Mouse (Mus musculus) hindbrain, embryonic 15.5 days (tissue): ENCODE results near the gene Capn15. TPM values are rescaled to one million over a fixed set of nuclear protein-coding genes. Genes with fewer than 3 reads are reported as not detected.

Experiments
- ATAC-seq: fragments of 200-750 bp; cut with Nextera tagmentation; 2 replicates; pipeline ENCODE4 v1.8.0; 2017; ENCODE audit warnings: low read depth, moderate number of reproducible peaks, moderate TSS enrichment; ENCODE audit not compliant: low FRiP score
- H3K27ac ChIP-seq: fragments of 300-500 bp; sonication (generic); replicated peaks from 2 replicates; pipeline ENCODE4 v1.5.1; 2015; ENCODE audit warnings: mild to moderate bottlenecking, inconsistent platforms
- H3K27me3 ChIP-seq: fragments of 300-500 bp; sonication (generic); 2 replicates; pipeline ENCODE4 v1.6.1; 2015; ENCODE audit warnings: control low read depth, inconsistent platforms
- H3K36me3 ChIP-seq: fragments of 300-500 bp; sonication (generic); 2 replicates; pipeline ENCODE4 v1.6.1; 2015; ENCODE audit warnings: control low read depth, inconsistent platforms
- H3K4me1 ChIP-seq: fragments of 300-500 bp; sonication (generic); replicated peaks from 2 replicates; pipeline ENCODE4 v1.6.1; 2015; ENCODE audit warnings: control low read depth, inconsistent platforms
- H3K4me2 ChIP-seq: fragments of 300-500 bp; sonication (generic); 2 replicates; pipeline ENCODE4 v1.6.1; 2015; ENCODE audit warnings: moderate library complexity, mild to moderate bottlenecking, inconsistent platforms
- H3K4me3 ChIP-seq: fragments of 300-500 bp; sonication (generic); 2 replicates; pipeline ENCODE4 v1.5.1; 2015; ENCODE audit warnings: mild to moderate bottlenecking, inconsistent platforms
- H3K9ac ChIP-seq: fragments of 300-500 bp; sonication (generic); 2 replicates; pipeline ENCODE4 v1.6.1; 2015; ENCODE audit warnings: inconsistent platforms
- H3K9me3 ChIP-seq: fragments of 300-500 bp; sonication (generic); 2 replicates; pipeline ENCODE4 v1.6.1; 2016; ENCODE audit warnings: control low read depth, inconsistent platforms
- WGBS: fragments of 180-500 bp; shearing (Covaris S2); methylation state at CpG from one replicate; pipeline ENCODE4 v1.1.7; 2015; 5-methylcytosine and 5-hydroxymethylcytosine counted together
- polyA plus RNA-seq: library from polyadenylated mRNA; unstranded; fragments of >200 nt; fragmentation: Nextera tagmentation; extraction: Ambion mirVana; gene quantifications from 2 replicates; pipeline ENCODE4 v1.2.1, GENCODE M21; 2015

The Capn15 gene
- 20.2 and 27.6 TPM in 2 replicates for polyA plus RNA-seq

GRCm38 (mm10) chr17:25985306-25986294 lies at the start of gene Capn15:
Capn15 (minus strand) TSS chr17:25985796.
- Histone ChIP-seq H3K9ac (peak within 1 kb of the TSS; percentile 58), H3K9me3 (no peaks in the 10 kb centered on the region), H3K27me3 (no peaks in the 10 kb centered on the region), H3K4me3 (peak within 1 kb of the TSS; percentile 77), H3K27ac (peak within 1 kb of the TSS; percentile 88), H3K4me1 (peaks cover 37% of the 10 kb centered on the region), H3K36me3 (peaks cover 11% of the 10 kb centered on the region), H3K4me2 (peak within 1 kb of the TSS; percentile 82)
- under 1% methylated on average over 91 of the region's 91 CpGs for WGBS
- peak; percentile 99 for ATAC-seq

- WGBS = 85% methylated on average over 6 of the region's 6 CpGs
- no peak overlapping the region for H3K9ac ChIP-seq
- H3K9me3 ChIP-seq = no peaks in the 10 kb centered on the region
- no peak for ATAC-seq
- H3K27ac ChIP-seq = no peak overlapping the region
- no peak overlapping the region for H3K4me3 ChIP-seq
- H3K4me1 ChIP-seq = 0 out of 2 replicates have a peak, but pooled peaks cover 4% of the 10 kb centered on the region
- H3K27me3 ChIP-seq = no peaks in the 10 kb centered on the region
- no peak overlapping the region for H3K4me2 ChIP-seq
- H3K36me3 ChIP-seq = peaks cover 14% of the 10 kb centered on the region; the same call in 1 of the 2 replicates
Measured at GRCm38 (mm10) chr17:26032037-26032436, 46.4 kb upstream of the Capn15 start.

DNA sequence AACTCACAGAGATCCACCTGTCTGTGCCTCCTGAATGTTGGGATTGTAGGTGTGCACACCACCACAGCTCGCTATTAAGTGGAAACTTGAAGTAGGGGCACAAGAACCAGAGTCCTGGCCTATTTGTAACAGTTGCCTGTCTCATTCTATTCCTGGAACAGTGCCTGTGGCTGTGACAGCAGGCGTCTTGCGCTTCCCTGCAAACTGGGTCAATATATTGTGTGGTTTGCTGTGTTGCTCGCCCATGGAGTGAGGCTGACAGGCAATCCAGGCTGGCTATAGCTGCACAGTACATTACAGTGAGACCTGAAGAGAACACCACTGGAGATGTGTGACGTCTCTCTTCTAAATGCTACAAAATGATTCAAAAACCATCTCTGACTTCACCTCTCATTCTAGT lies 46.0 kb upstream of the Capn15 start:
- Histone ChIP-seq H3K27ac (no peak overlapping the region), H3K9me3 (no peaks in the 10 kb centered on the region), H3K36me3 (peaks cover 14% of the 10 kb centered on the region; the same call in 1 of the 2 replicates), H3K4me3 (no peak overlapping the region), H3K9ac (no peak overlapping the region), H3K4me1 (0 out of 2 replicates have a peak, but pooled peaks cover 4% of the 10 kb centered on the region), H3K4me2 (no peak overlapping the region), H3K27me3 (no peaks in the 10 kb centered on the region)
- WGBS = 86% methylated on average over 5 of the region's 5 CpGs
- no peak for ATAC-seq

- Histone ChIP-seq H3K27me3 (no peaks in the 10 kb centered on the region), H3K9ac (no peak overlapping the region), H3K9me3 (no peaks in the 10 kb centered on the region), H3K4me1 (0 out of 2 replicates have a peak, but pooled peaks cover 4% of the 10 kb centered on the region), H3K27ac (0 out of 2 replicates have a peak overlapping the region, but pooled peaks have one; percentile 30), H3K4me3 (no peak overlapping the region), H3K36me3 (peaks cover 12% of the 10 kb centered on the region; the same call in 1 of the 2 replicates), H3K4me2 (no peak overlapping the region)
- ATAC-seq = no peak
- WGBS = 86% methylated on average over 4 of the region's 4 CpGs
Measured at GRCm38 (mm10) chr17:26028261-26028660, 42.7 kb upstream of the Capn15 start.

GRCm38 (mm10) chr17:26024674-26025073 lies 39.1 kb upstream of the Capn15 start:
- Histone ChIP-seq H3K4me2 (no peak overlapping the region), H3K27ac (no peak overlapping the region), H3K4me3 (no peak overlapping the region), H3K9me3 (no peaks in the 10 kb centered on the region), H3K4me1 (0 out of 2 replicates have a peak, but pooled peaks cover 4% of the 10 kb centered on the region), H3K36me3 (peaks cover 10% of the 10 kb centered on the region; the same call in 1 of the 2 replicates), H3K9ac (no peak overlapping the region), H3K27me3 (no peaks in the 10 kb centered on the region)
- no peak for ATAC-seq
- 95% methylated on average over 9 of the region's 9 CpGs for WGBS

DNA sequence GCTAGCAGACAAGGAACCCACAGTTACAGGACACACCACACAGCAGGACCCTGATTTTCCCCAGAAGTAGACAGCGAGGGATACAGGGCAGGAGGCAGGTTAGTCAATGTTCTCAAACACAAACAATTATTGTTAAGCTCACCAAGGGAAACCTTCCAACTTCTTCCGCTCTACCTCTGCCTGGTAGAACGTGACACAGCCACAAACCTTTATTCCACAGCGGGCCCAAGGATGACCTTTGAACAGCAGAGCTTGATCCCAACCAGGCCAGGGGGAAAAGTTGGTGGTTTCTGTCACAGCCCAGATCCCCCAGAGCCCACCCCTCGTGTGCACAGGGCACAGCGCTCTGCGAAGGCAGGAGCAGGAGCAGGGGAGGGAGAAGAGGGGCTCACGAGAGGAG lies 38.4 kb upstream of the Capn15 start:
- Histone ChIP-seq H3K4me1 (0 out of 2 replicates have a peak, but pooled peaks cover 4% of the 10 kb centered on the region), H3K36me3 (peaks cover 10% of the 10 kb centered on the region; the same call in 1 of the 2 replicates), H3K9me3 (no peaks in the 10 kb centered on the region), H3K27ac (no peak overlapping the region), H3K27me3 (no peaks in the 10 kb centered on the region), H3K9ac (no peak overlapping the region), H3K4me2 (no peak overlapping the region), H3K4me3 (no peak overlapping the region)
- ATAC-seq = no peak
- 96% methylated on average over 8 of the region's 8 CpGs for WGBS

GRCm38 (mm10) chr17:26023181-26023580 lies 37.6 kb upstream of the Capn15 start:
- H3K36me3 ChIP-seq = peaks cover 10% of the 10 kb centered on the region; the same call in 1 of the 2 replicates
- no peak for ATAC-seq
- no peak overlapping the region for H3K4me3 ChIP-seq
- H3K27ac ChIP-seq = no peak overlapping the region
- no peak overlapping the region for H3K9ac ChIP-seq
- 0 out of 2 replicates have a peak, but pooled peaks cover 4% of the 10 kb centered on the region for H3K4me1 ChIP-seq
- H3K4me2 ChIP-seq = no peak overlapping the region
- 97% methylated on average over 5 of the region's 5 CpGs for WGBS
- H3K9me3 ChIP-seq = no peaks in the 10 kb centered on the region
- H3K27me3 ChIP-seq = no peaks in the 10 kb centered on the region

DNA sequence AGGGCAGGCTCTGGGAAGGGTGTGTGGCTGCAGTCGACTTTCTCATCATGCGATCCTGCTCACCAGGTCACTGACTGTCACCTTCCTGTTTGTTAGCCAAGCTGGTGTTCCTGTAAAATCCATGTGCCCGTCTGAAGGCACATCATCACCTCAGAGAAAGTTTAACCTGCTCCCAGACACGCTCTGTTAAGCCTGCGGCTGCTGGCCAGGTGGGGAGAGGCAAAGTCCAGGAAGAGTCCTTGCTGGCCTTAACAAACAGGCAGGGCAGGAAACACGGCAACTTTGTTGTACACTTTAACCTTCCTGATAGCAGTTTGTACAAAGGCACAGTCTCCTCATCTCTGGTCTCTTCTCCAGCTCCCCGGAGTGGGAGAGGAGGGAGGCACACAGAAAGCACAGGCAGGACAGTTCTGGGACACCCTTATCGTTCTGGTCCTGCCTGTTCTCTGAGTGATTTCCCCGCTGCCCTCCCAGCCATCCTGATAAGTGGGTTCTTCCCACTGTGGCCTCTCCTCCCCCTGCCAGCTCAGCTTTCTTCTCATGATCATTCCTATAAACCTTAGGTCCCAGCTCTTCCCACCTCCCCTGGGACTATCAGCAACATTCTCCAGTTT lies 36.2 kb upstream of the Capn15 start:
- H3K4me3 ChIP-seq = no peak overlapping the region
- no peaks in the 10 kb centered on the region for H3K9me3 ChIP-seq
- H3K4me2 ChIP-seq = no peak overlapping the region
- no peak overlapping the region for H3K27ac ChIP-seq
- WGBS = 93% methylated on average over 9 of the region's 9 CpGs
- peaks cover 10% of the 10 kb centered on the region; the same call in 1 of the 2 replicates for H3K36me3 ChIP-seq
- no peaks in the 10 kb centered on the region for H3K27me3 ChIP-seq
- no peak for ATAC-seq
- H3K9ac ChIP-seq = no peak overlapping the region
- no peaks in the 10 kb centered on the region for H3K4me1 ChIP-seq

GRCm38 (mm10) chr17:26020848-26021347 lies 35.3 kb upstream of the Capn15 start:
- no peak overlapping the region for H3K4me3 ChIP-seq
- H3K4me1 ChIP-seq = no peaks in the 10 kb centered on the region
- H3K36me3 ChIP-seq = peaks cover 8% of the 10 kb centered on the region; the same call in 1 of the 2 replicates
- ATAC-seq = no peak
- no peaks in the 10 kb centered on the region for H3K27me3 ChIP-seq
- 94% methylated on average over 7 of the region's 7 CpGs for WGBS
- H3K27ac ChIP-seq = no peak overlapping the region
- no peak overlapping the region for H3K4me2 ChIP-seq
- no peaks in the 10 kb centered on the region for H3K9me3 ChIP-seq
- no peak overlapping the region for H3K9ac ChIP-seq

- no peak for ATAC-seq
- no peaks in the 10 kb centered on the region for H3K9me3 ChIP-seq
- 83% methylated on average over 3 of the region's 3 CpGs for WGBS
- H3K27ac ChIP-seq = no peak overlapping the region
- H3K4me3 ChIP-seq = no peak overlapping the region
- peaks cover 18% of the 10 kb centered on the region for H3K36me3 ChIP-seq
- no peaks in the 10 kb centered on the region for H3K4me1 ChIP-seq
- H3K4me2 ChIP-seq = no peak overlapping the region
- no peaks in the 10 kb centered on the region for H3K27me3 ChIP-seq
- no peak overlapping the region for H3K9ac ChIP-seq
Measured at GRCm38 (mm10) chr17:26018388-26018787, 32.8 kb upstream of the Capn15 start.

- Histone ChIP-seq H3K9ac (no peak overlapping the region), H3K27me3 (no peaks in the 10 kb centered on the region), H3K27ac (no peak overlapping the region), H3K9me3 (no peaks in the 10 kb centered on the region), H3K4me3 (no peak overlapping the region), H3K4me2 (no peak overlapping the region), H3K36me3 (peaks cover 17% of the 10 kb centered on the region), H3K4me1 (no peaks in the 10 kb centered on the region)
- no peak for ATAC-seq
- whole genome bisulfite sequencing = 86% methylated on average over 5 of the region's 5 CpGs
Measured at GRCm38 (mm10) chr17:26017949-26018348, 32.4 kb upstream of the Capn15 start.
